Mouse (Mus musculus) cerebellum, adult 9-11 months (tissue): ENCODE measurements at regions not wholly inside any gene's neighbourhood (a gene's known extent, or its start where the extent isn't known, plus 50 kb on each side); places are given as distances from the start of the nearest gene placed in this dataset.
A peak's percentile ranks its signal among the peaks of the same experiment; 100 is the strongest.
"Not testable (repeated sequence)": the region's sequence is repeated elsewhere in the genome, so short reads cannot be mapped to it uniquely, and the experiment has no call there.

Source experiments
- DNase-seq: peaks from one replicate; pipeline ENCODE4 v3.0.0; 2022

GRCm38 (mm10) chr14:27562564-27562963, 54.3 kb upstream of the Ccdc66 start:
- DNase-seq, result not testable (repeated sequence)

GRCm38 (mm10) chr14:27561974-27562373, 53.7 kb upstream of the Ccdc66 start:
- DNase-seq, result not testable (repeated sequence)

GRCm38 (mm10) chr14:27560434-27560833, 52.2 kb upstream of the Ccdc66 start:
- DNase-seq, result peak; percentile 52

- no peak for DNase-seq
Observed at GRCm38 (mm10) chr14:27558794-27559491, 50.7 kb upstream of the Ccdc66 start.
